Mouse (Mus musculus) cerebellum, adult (tissue): Measurements from ENCODE around the gene Mgat5b.
"Not testable (repeated sequence)": the region's sequence is repeated elsewhere in the genome, so short reads cannot be mapped to it uniquely, and the experiment has no call there.

Experiments used
- ATAC-seq: cut with Nextera tagmentation; 2 replicates; pipeline ENCODE4 v1.9.2; 2017; ENCODE audit warnings: mild to moderate bottlenecking, moderate library complexity, mixed read lengths; ENCODE audit not compliant: insufficient number of reproducible peaks, low FRiP score, low TSS enrichment

Gene Mgat5b

GRCm38 (mm10) chr11:116918323-116919185 lies at the start of gene Mgat5b:
Gene Mgat5b (plus strand): TSS chr11:116918863.
- ATAC-seq, result peak; percentile 75; the same call in 1 of the 2 replicates

- ATAC-seq, result no peak
Observed at GRCm38 (mm10) chr11:116869223-116869622, 49.4 kb upstream of the Mgat5b start.

GRCm38 (mm10) chr11:116869641-116870040 lies 49.0 kb upstream of the Mgat5b start:
- no peak for ATAC-seq

GRCm38 (mm10) chr11:116871538-116871937 lies 47.1 kb upstream of the Mgat5b start:
- ATAC-seq, result no peak

- no peak for ATAC-seq
Observed at GRCm38 (mm10) chr11:116873987-116874386, 44.7 kb upstream of the Mgat5b start.

GRCm38 (mm10) chr11:116878454-116878853 lies 40.2 kb upstream of the Mgat5b start:
- ATAC-seq, result no peak

GRCm38 (mm10) chr11:116880839-116881238 lies 37.8 kb upstream of the Mgat5b start:
- ATAC-seq, result no peak

GRCm38 (mm10) chr11:116881440-116881839 lies 37.2 kb upstream of the Mgat5b start:
- ATAC-seq, result no peak

- no peak for ATAC-seq
Observed at GRCm38 (mm10) chr11:116882446-116882845, 36.2 kb upstream of the Mgat5b start.

- no peak for ATAC-seq
Observed at GRCm38 (mm10) chr11:116884061-116884460, 34.6 kb upstream of the Mgat5b start.

GRCm38 (mm10) chr11:116885275-116886151 lies 33.1 kb upstream of the Mgat5b start:
- peak; percentile 36; the same call in 1 of the 2 replicates for ATAC-seq

- ATAC-seq, result no peak
Observed at GRCm38 (mm10) chr11:116887136-116887535, 31.5 kb upstream of the Mgat5b start.

GRCm38 (mm10) chr11:116893532-116894442 lies 24.9 kb upstream of the Mgat5b start:
- ATAC-seq, result no peak

GRCm38 (mm10) chr11:116895402-116895801 lies 23.3 kb upstream of the Mgat5b start:
- no peak for ATAC-seq

GRCm38 (mm10) chr11:116899247-116899646 lies 19.4 kb upstream of the Mgat5b start:
- ATAC-seq, result no peak

- not testable (repeated sequence) for ATAC-seq
Observed at GRCm38 (mm10) chr11:116902588-116902987, 16.1 kb upstream of the Mgat5b start.

GRCm38 (mm10) chr11:116905741-116906456 lies 12.8 kb upstream of the Mgat5b start:
- ATAC-seq, result no peak

GRCm38 (mm10) chr11:116913573-116913972 lies 5.1 kb upstream of the Mgat5b start:
- no peak for ATAC-seq

GRCm38 (mm10) chr11:116914267-116914885 lies 4.3 kb upstream of the Mgat5b start:
- ATAC-seq, result no peak
